Mouse (Mus musculus): ENCODE results near the gene Ypel5. TPM values are rescaled to one million over a fixed set of nuclear protein-coding genes. Genes with fewer than 3 reads are reported as not detected.

The Ypel5 gene
- 14.1 and 17.7 TPM in 2 replicates for polyA plus RNA-seq (2012; rRNA removed)

GRCm38 (mm10) chr17:72836158-72837115 is at the start of gene Ypel5:
TSS of gene Ypel5 (plus strand) at chr17:72836453.
- H3K27me3 ChIP-seq (ENCODE audit: control insufficient read depth, insufficient read depth, low read length): no peaks in the 10 kb centered on the region
- peak; percentile 97 to 99 for DNase-seq (ENCODE audit: low read depth in 1 of 2, low spot score in 2 of 2)
- peak within 1 kb of the TSS; percentile 100 for H3K4me3 ChIP-seq (ENCODE audit: extremely low read depth, insufficient read depth, insufficient read length)
- WGBS: 2% methylated on average over 82 of the region's 93 CpGs
- H3K27ac ChIP-seq (ENCODE audit: insufficient read depth, low read length): peak within 1 kb of the TSS; percentile 100
- H3K4me1 ChIP-seq (ENCODE audit: control insufficient read depth, insufficient read depth, insufficient read length): no peaks in the 10 kb centered on the region
- peaks cover 3% of the 10 kb centered on the region for H3K36me3 ChIP-seq (ENCODE audit: control insufficient read depth, insufficient read depth, low read length)
- peak; percentile 37; the same call in 1 of the 2 replicates for TF ChIP-seq CTCF (IDR thresholded peaks at IDR 0.05; ENCODE audit: extremely low read depth, insufficient read depth, insufficient read length, insufficient replicate concordance)
- TF ChIP-seq POLR2A (IDR thresholded peaks at IDR 0.05; ENCODE audit: low read depth, low read length): peak; percentile 75

- no peaks in the 10 kb centered on the region for H3K4me1 ChIP-seq (ENCODE audit: control insufficient read depth, insufficient read depth, insufficient read length)
- no peak overlapping the region for H3K27ac ChIP-seq (ENCODE audit: insufficient read depth, low read length)
- WGBS: 16% methylated on average over 6 of the region's 6 CpGs
- DNase-seq (ENCODE audit: low read depth in 1 of 2, low spot score in 2 of 2): no peak
- no peaks in the 10 kb centered on the region for H3K27me3 ChIP-seq (ENCODE audit: control insufficient read depth, insufficient read depth, low read length)
- no peak overlapping the region for H3K4me3 ChIP-seq (ENCODE audit: extremely low read depth, insufficient read depth, insufficient read length)
- no peak for TF ChIP-seq POLR2A (IDR thresholded peaks at IDR 0.05; ENCODE audit: low read depth, low read length)
- no peak for TF ChIP-seq CTCF (IDR thresholded peaks at IDR 0.05; ENCODE audit: extremely low read depth, insufficient read depth, insufficient read length, insufficient replicate concordance)
- H3K36me3 ChIP-seq (ENCODE audit: control insufficient read depth, insufficient read depth, low read length): no peaks in the 10 kb centered on the region
Measured at GRCm38 (mm10) chr17:72787886-72788436, 48.3 kb upstream of the Ypel5 start.

- 87% methylated on average over 4 of the region's 4 CpGs for WGBS
- TF ChIP-seq POLR2A (IDR thresholded peaks at IDR 0.05; ENCODE audit: low read depth, low read length): no peak
- no peak for TF ChIP-seq CTCF (IDR thresholded peaks at IDR 0.05; ENCODE audit: extremely low read depth, insufficient read depth, insufficient read length, insufficient replicate concordance)
- Histone ChIP-seq H3K4me3 (ENCODE audit: extremely low read depth, insufficient read depth, insufficient read length) (no peak overlapping the region), H3K27me3 (ENCODE audit: control insufficient read depth, insufficient read depth, low read length) (no peaks in the 10 kb centered on the region), H3K36me3 (ENCODE audit: control insufficient read depth, insufficient read depth, low read length) (no peaks in the 10 kb centered on the region), H3K27ac (ENCODE audit: insufficient read depth, low read length) (no peak overlapping the region), H3K4me1 (ENCODE audit: control insufficient read depth, insufficient read depth, insufficient read length) (no peaks in the 10 kb centered on the region)
- DNase-seq (ENCODE audit: low read depth in 1 of 2, low spot score in 2 of 2): no peak
Measured at GRCm38 (mm10) chr17:72793278-72793677, 43.0 kb upstream of the Ypel5 start.

GRCm38 (mm10) chr17:72794660-72795059 is 41.6 kb upstream of the Ypel5 start:
- H3K27ac ChIP-seq (ENCODE audit: insufficient read depth, low read length): no peak overlapping the region
- no peak overlapping the region for H3K4me3 ChIP-seq (ENCODE audit: extremely low read depth, insufficient read depth, insufficient read length)
- no peak for DNase-seq (ENCODE audit: low read depth in 1 of 2, low spot score in 2 of 2)
- H3K36me3 ChIP-seq (ENCODE audit: control insufficient read depth, insufficient read depth, low read length): no peaks in the 10 kb centered on the region
- H3K4me1 ChIP-seq (ENCODE audit: control insufficient read depth, insufficient read depth, insufficient read length): no peaks in the 10 kb centered on the region
- no peaks in the 10 kb centered on the region for H3K27me3 ChIP-seq (ENCODE audit: control insufficient read depth, insufficient read depth, low read length)
- TF ChIP-seq POLR2A (IDR thresholded peaks at IDR 0.05; ENCODE audit: low read depth, low read length) (no peak), CTCF (IDR thresholded peaks at IDR 0.05; ENCODE audit: extremely low read depth, insufficient read depth, insufficient read length, insufficient replicate concordance) (no peak)
- WGBS: 46% methylated on average over 6 of the region's 6 CpGs

DNA sequence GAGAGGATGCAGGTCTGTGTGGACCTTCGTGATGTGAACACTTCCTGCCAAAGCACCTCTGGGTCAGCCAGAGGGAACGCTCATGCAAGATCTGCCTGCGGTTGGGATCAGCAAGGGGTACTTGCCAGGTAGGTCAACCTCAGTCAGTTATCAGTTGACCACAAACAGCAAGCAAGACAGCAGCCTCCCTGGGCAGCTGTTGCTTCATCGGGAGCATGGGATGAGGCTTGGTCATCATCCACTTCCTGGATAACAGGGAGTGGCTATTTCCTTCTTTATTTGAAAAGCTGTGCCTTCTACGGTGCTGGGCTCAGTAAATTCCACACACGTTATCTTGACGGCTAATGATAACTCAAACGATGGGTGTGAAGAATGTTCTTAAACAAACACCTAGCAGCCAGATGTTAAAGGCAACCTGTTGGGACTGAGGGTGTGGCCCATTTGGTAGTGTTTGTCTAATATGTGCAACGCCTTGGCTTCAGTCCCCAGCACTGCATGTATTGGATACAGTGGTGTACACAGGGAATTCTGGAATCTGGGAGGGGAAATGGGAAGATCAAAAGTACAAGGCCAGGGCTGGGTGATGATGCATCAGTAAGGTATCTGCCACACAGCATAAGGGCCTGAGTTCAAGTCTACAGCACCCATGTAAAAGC is 40.7 kb upstream of the Ypel5 start:
- H3K4me3 ChIP-seq (ENCODE audit: extremely low read depth, insufficient read depth, insufficient read length): no peak overlapping the region
- no peaks in the 10 kb centered on the region for H3K27me3 ChIP-seq (ENCODE audit: control insufficient read depth, insufficient read depth, low read length)
- DNase-seq (ENCODE audit: low read depth in 1 of 2, low spot score in 2 of 2): no peak
- TF ChIP-seq CTCF (IDR thresholded peaks at IDR 0.05; ENCODE audit: extremely low read depth, insufficient read depth, insufficient read length, insufficient replicate concordance) (no peak), POLR2A (IDR thresholded peaks at IDR 0.05; ENCODE audit: low read depth, low read length) (no peak)
- no peaks in the 10 kb centered on the region for H3K4me1 ChIP-seq (ENCODE audit: control insufficient read depth, insufficient read depth, insufficient read length)
- H3K27ac ChIP-seq (ENCODE audit: insufficient read depth, low read length): no peak overlapping the region
- WGBS: 39% methylated on average over 9 of the region's 9 CpGs
- no peaks in the 10 kb centered on the region for H3K36me3 ChIP-seq (ENCODE audit: control insufficient read depth, insufficient read depth, low read length)

DNA sequence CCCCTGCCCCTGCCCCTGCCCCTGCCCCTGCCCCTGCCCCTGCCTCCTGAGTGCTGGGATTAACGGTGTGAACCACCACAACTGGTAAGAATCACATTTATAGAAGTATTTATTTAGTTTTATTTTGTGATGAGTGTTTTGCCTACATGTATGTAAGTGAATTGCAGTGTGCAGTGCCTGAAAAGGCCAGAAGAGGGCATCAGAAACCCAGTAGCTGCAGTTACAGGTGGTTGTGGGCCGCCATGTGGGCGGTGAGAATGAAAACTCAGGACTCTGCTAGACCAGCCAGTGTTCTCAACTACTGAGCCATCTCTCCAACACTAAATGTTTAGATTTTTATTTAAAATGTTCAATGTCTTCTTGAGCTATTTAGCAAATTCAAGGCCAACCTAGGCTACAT is 39.7 kb upstream of the Ypel5 start:
- Histone ChIP-seq H3K4me1 (ENCODE audit: control insufficient read depth, insufficient read depth, insufficient read length) (no peaks in the 10 kb centered on the region), H3K36me3 (ENCODE audit: control insufficient read depth, insufficient read depth, low read length) (no peaks in the 10 kb centered on the region), H3K27ac (ENCODE audit: insufficient read depth, low read length) (no peak overlapping the region), H3K4me3 (ENCODE audit: extremely low read depth, insufficient read depth, insufficient read length) (no peak overlapping the region), H3K27me3 (ENCODE audit: control insufficient read depth, insufficient read depth, low read length) (no peaks in the 10 kb centered on the region)
- no peak for TF ChIP-seq POLR2A (IDR thresholded peaks at IDR 0.05; ENCODE audit: low read depth, low read length)
- TF ChIP-seq CTCF (IDR thresholded peaks at IDR 0.05; ENCODE audit: extremely low read depth, insufficient read depth, insufficient read length, insufficient replicate concordance): no peak
- 88% methylated on average over 3 of the region's 3 CpGs for WGBS
- no peak for DNase-seq (ENCODE audit: low read depth in 1 of 2, low spot score in 2 of 2)

Data from spleen, adult 2 months (tissue).